Mouse (Mus musculus): ENCODE measurements around the gene Cmtm7. TPM values are rescaled to one million over a fixed set of nuclear protein-coding genes. Genes with fewer than 3 reads are reported as not detected.

Gene Cmtm7
- polyA plus RNA-seq, 1 experiment from 2014 or later = 103 TPM

DNA sequence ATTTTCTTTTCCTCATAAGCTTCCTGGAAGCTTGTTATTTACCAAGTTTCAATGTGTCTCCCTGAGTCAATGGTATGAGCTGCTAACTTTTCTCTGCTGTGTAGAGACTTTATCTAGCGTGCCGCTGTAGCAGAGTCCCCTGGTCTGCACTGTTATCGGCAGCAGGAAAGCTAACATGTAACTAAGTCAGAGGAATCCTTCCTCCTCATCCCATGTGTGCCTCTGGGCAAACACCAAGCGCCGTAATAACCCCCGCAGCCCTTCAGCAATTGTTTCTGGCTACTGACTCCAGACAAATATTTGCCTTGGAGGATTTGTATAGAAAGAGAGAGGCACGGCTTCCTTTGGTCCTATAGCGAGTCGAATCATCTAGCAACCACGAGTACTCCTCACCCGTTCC lies 29.2 kb upstream of the Cmtm7 start:
- Histone ChIP-seq H3K27me3 (replicated peaks) (no peaks in the 10 kb centered on the region), H3K9me3 (no peaks in the 10 kb centered on the region), H3K27ac (no peak overlapping the region), H3K9ac (no peak overlapping the region), H3K4me2 (no peak overlapping the region), H3K4me3 (replicated peaks) (no peak overlapping the region), H3K4me1 (0 out of 2 replicates have a peak, but pooled peaks cover 17% of the 10 kb centered on the region), H3K36me3 (no peaks in the 10 kb centered on the region)
- 58% methylated on average over 11 of the region's 11 CpGs for WGBS
- no peak for ATAC-seq (ENCODE audit: insufficient read depth, low FRiP score, low read depth)

DNA sequence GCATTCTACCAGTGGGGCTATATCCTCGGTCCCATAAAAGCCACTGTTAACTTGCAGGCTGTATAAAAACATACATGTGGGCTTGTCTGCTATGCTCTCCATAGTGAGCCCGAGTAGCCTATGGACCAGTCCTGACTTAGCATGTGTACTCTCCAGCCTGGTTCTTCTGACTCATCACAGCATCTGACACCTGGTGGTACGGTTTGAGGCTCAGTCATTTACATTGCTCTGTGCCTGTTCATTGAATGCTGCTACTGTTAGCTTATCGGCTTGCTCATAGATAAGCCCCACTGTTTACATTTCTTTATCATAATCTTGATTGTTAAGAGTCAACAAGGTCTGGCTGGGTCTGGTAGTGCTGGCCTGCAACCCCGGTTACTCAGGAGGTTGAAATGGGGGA lies 27.0 kb upstream of the Cmtm7 start:
- no peaks in the 10 kb centered on the region for H3K9me3 ChIP-seq
- no peak overlapping the region for H3K4me3 ChIP-seq (replicated peaks)
- H3K27me3 ChIP-seq (replicated peaks) = no peaks in the 10 kb centered on the region
- H3K27ac ChIP-seq = no peak overlapping the region
- H3K4me2 ChIP-seq = no peak overlapping the region
- ATAC-seq (ENCODE audit: insufficient read depth, low FRiP score, low read depth) = peak; percentile 82
- peaks cover 24% of the 10 kb centered on the region; the same call in 1 of the 2 replicates for H3K4me1 ChIP-seq
- H3K36me3 ChIP-seq = no peaks in the 10 kb centered on the region
- no peak overlapping the region for H3K9ac ChIP-seq
- WGBS = 38% methylated on average over 5 of the region's 5 CpGs

DNA sequence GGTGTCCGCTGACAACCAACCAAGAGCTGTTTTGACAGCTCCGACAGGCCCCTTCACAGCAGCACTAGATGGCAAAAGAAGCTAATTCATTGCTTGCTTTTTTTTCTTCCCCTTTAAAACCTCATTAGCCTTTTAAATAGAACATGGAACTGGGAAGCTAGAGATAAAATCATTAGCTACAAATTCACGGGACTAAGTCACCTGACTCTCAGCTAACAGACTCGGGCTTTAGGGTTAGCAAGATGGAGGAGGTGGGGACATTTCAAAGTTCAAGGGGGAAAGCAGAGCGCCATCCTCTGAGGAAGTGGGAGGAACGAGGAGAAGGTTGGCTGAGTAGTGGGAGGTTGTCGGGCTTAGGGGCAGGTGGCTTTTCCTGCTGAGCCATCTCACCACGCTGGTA lies 25.6 kb upstream of the Cmtm7 start:
- ATAC-seq (ENCODE audit: insufficient read depth, low FRiP score, low read depth) = no peak
- Histone ChIP-seq H3K27ac (no peak overlapping the region), H3K27me3 (replicated peaks) (no peaks in the 10 kb centered on the region), H3K4me2 (no peak overlapping the region), H3K4me1 (peaks cover 24% of the 10 kb centered on the region; the same call in 1 of the 2 replicates), H3K36me3 (no peaks in the 10 kb centered on the region), H3K9me3 (no peaks in the 10 kb centered on the region), H3K4me3 (replicated peaks) (no peak overlapping the region), H3K9ac (no peak overlapping the region)
- 56% methylated on average over 8 of the region's 8 CpGs for WGBS

GRCm38 (mm10) chr9:114805151-114805671 lies 23.6 kb upstream of the Cmtm7 start:
- Histone ChIP-seq H3K4me1 (peaks cover 20% of the 10 kb centered on the region; the same call in 1 of the 2 replicates), H3K4me2 (peak overlapping the region; percentile 9; the same call in 1 of the 2 replicates), H3K9me3 (no peaks in the 10 kb centered on the region), H3K27ac (peak overlapping the region; percentile 49; the same call in 1 of the 2 replicates), H3K4me3 (replicated peaks) (no peak overlapping the region), H3K27me3 (replicated peaks) (no peaks in the 10 kb centered on the region), H3K9ac (no peak overlapping the region), H3K36me3 (no peaks in the 10 kb centered on the region)
- ATAC-seq (ENCODE audit: insufficient read depth, low FRiP score, low read depth) = peak; percentile 81
- WGBS = 36% methylated on average over 19 of the region's 19 CpGs

DNA sequence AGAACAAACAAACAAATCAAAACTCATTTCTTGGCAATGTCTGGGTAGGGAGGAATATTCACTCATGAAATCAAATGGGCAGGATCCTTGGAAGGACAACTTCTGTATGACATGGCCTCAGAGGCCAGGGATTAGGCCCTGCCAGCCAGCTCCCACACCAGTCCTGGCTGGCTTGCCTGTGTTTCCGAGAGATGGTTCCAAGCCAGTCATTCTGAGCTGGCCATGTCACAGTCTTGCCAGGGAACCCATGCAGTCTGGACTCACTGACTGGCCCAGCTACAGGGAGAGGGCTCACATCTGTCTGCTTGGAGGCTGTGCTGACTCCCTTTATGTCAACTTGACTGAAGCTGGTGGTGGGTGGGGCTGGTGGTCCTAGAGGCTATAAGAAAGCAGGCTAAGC lies 20.5 kb upstream of the Cmtm7 start:
- Histone ChIP-seq H3K4me2 (no peak overlapping the region), H3K27ac (no peak overlapping the region), H3K9me3 (no peaks in the 10 kb centered on the region), H3K27me3 (replicated peaks) (no peaks in the 10 kb centered on the region), H3K9ac (no peak overlapping the region), H3K4me3 (replicated peaks) (no peak overlapping the region), H3K4me1 (peaks cover 14% of the 10 kb centered on the region; the same call in 1 of the 2 replicates), H3K36me3 (no peaks in the 10 kb centered on the region)
- 81% methylated on average over 1 of the region's 1 CpGs for WGBS
- ATAC-seq (ENCODE audit: insufficient read depth, low FRiP score, low read depth) = no peak

DNA sequence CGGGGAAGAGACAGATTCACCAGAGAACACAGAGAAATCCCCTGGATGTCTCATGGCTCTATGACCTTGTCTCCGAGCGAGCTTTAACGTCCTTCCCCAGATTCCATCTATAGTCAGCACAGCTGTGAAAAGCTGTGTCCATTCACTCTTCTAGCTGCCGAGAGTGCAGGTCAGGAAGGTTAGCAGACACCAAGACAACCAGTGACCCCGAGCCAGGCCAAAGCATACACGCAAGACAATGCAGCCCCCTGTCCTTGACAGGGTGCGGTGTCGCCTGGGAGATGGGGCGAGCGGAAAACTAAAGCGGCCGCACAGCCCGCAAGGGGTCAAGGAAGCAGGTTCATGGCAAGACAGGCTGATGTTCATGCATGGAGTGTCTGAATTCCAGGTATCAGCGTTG lies 19.6 kb upstream of the Cmtm7 start:
- H3K9me3 ChIP-seq = no peaks in the 10 kb centered on the region
- ATAC-seq (ENCODE audit: insufficient read depth, low FRiP score, low read depth) = no peak
- no peak overlapping the region for H3K27ac ChIP-seq
- H3K9ac ChIP-seq = no peak overlapping the region
- 44% methylated on average over 15 of the region's 15 CpGs for WGBS
- no peaks in the 10 kb centered on the region for H3K27me3 ChIP-seq (replicated peaks)
- no peak overlapping the region for H3K4me3 ChIP-seq (replicated peaks)
- peaks cover 14% of the 10 kb centered on the region; the same call in 1 of the 2 replicates for H3K4me1 ChIP-seq
- H3K36me3 ChIP-seq = no peaks in the 10 kb centered on the region
- no peak overlapping the region for H3K4me2 ChIP-seq

- Histone ChIP-seq H3K9me3 (no peaks in the 10 kb centered on the region), H3K9ac (no peak overlapping the region), H3K4me3 (replicated peaks) (no peak overlapping the region), H3K27ac (no peak overlapping the region), H3K4me2 (no peak overlapping the region), H3K27me3 (replicated peaks) (no peaks in the 10 kb centered on the region), H3K4me1 (peaks cover 9% of the 10 kb centered on the region; the same call in 1 of the 2 replicates), H3K36me3 (no peaks in the 10 kb centered on the region)
- 43% methylated on average over 10 of the region's 10 CpGs for WGBS
- ATAC-seq (ENCODE audit: insufficient read depth, low FRiP score, low read depth) = no peak
These were observed 17.9 kb upstream of the Cmtm7 start for GRCm38 (mm10) chr9:114799498-114800107.

DNA sequence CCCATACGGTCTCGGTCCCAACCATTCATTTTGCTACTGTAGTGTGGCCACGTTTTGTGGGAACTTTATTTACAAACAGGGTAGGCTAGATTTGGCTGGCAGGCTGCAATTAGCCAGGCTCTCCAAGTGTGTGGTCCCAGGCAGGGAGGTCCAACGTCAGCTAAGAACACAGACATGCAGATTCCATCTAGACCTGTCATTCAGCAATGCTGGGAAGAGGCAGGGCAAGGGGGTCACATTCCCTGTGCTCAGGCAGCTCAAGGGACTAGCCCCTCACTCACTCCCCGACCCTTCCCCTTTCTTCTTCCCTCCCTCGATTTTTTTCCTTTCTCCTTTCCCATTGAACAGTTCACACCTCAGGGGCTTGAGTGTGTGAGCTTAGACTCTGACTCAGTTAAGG lies 17.2 kb upstream of the Cmtm7 start:
- no peak for ATAC-seq (ENCODE audit: insufficient read depth, low FRiP score, low read depth)
- WGBS = 29% methylated on average over 6 of the region's 6 CpGs
- no peaks in the 10 kb centered on the region for H3K9me3 ChIP-seq
- H3K4me3 ChIP-seq (replicated peaks) = no peak overlapping the region
- no peaks in the 10 kb centered on the region for H3K36me3 ChIP-seq
- no peak overlapping the region for H3K9ac ChIP-seq
- no peaks in the 10 kb centered on the region for H3K27me3 ChIP-seq (replicated peaks)
- no peak overlapping the region for H3K4me2 ChIP-seq
- H3K27ac ChIP-seq = no peak overlapping the region
- H3K4me1 ChIP-seq = 0 out of 2 replicates have a peak, but pooled peaks cover 7% of the 10 kb centered on the region

DNA sequence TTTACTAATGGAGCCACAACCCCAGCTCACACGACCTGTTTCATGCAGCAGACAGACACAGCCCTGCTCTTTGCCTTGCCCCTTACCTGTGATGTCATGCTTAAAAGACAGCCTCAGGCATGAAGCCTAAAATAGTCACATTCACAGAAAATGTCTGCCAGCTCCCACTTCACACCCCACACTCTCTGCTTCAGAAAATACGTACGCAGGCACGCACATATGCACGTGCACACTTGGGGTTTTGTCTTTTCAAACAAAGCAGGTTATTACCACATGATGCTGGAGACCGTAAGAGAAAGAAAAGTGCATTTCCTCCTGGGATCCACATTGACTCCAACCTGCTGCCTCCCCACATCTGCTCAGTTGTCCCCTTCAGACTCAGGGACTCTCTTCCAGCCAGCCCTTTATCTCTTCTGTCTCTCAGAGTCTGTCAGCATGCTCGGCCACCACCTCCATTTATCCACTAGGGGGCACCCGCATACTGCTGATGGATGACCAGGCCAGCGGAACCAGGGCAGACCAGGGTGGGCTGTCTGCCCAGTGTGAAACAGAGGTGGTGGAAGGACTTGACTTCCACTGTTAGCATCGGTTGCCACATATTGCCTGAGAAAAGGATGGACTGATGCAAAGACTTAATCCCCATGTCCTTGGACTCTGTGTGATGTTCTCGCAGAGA lies 15.8 kb upstream of the Cmtm7 start:
- Histone ChIP-seq H3K9me3 (no peaks in the 10 kb centered on the region), H3K27me3 (replicated peaks) (no peaks in the 10 kb centered on the region), H3K4me1 (0 out of 2 replicates have a peak, but pooled peaks cover 7% of the 10 kb centered on the region), H3K4me3 (replicated peaks) (no peak overlapping the region), H3K9ac (no peak overlapping the region), H3K27ac (no peak overlapping the region), H3K4me2 (no peak overlapping the region), H3K36me3 (no peaks in the 10 kb centered on the region)
- ATAC-seq (ENCODE audit: insufficient read depth, low FRiP score, low read depth) = peak; percentile 44; the same call in 1 of the 2 replicates
- WGBS = 52% methylated on average over 11 of the region's 11 CpGs

- Histone ChIP-seq H3K9me3 (no peaks in the 10 kb centered on the region), H3K27ac (no peak overlapping the region), H3K36me3 (no peaks in the 10 kb centered on the region), H3K4me2 (no peak overlapping the region), H3K4me1 (0 out of 2 replicates have a peak, but pooled peaks cover 7% of the 10 kb centered on the region), H3K4me3 (replicated peaks) (no peak overlapping the region), H3K9ac (no peak overlapping the region), H3K27me3 (replicated peaks) (no peaks in the 10 kb centered on the region)
- 37% methylated on average over 10 of the region's 11 CpGs for WGBS
- no peak for ATAC-seq (ENCODE audit: insufficient read depth, low FRiP score, low read depth)
These were observed 14.9 kb upstream of the Cmtm7 start for GRCm38 (mm10) chr9:114796473-114797050.

DNA sequence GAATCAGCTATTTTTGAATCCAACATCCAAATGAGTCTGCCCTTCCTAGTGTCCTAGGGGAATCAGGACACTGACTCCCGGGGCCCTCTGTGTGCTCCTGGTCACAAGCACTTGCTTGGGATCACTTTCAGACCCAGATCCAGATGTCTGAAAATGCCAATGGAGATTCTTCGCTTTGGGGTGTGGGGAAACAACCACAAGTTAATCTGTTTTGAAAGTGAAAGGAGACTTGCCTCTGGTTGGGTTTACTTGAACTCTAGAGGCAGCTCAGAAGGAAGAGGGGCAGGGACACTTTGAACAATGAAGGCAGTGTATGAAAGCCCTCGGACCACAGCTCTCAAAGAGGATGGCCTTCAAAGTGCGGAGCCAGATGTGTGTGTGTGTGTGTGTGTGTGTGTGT lies 12.8 kb upstream of the Cmtm7 start:
- Histone ChIP-seq H3K27me3 (replicated peaks) (no peaks in the 10 kb centered on the region), H3K9me3 (no peaks in the 10 kb centered on the region), H3K4me1 (0 out of 2 replicates have a peak, but pooled peaks cover 7% of the 10 kb centered on the region), H3K36me3 (no peaks in the 10 kb centered on the region), H3K9ac (no peak overlapping the region), H3K4me3 (replicated peaks) (no peak overlapping the region), H3K27ac (no peak overlapping the region), H3K4me2 (no peak overlapping the region)
- WGBS = 74% methylated on average over 4 of the region's 4 CpGs
- no peak for ATAC-seq (ENCODE audit: insufficient read depth, low FRiP score, low read depth)

- Histone ChIP-seq H3K4me1 (0 out of 2 replicates have a peak, but pooled peaks cover 7% of the 10 kb centered on the region), H3K9ac (no peak overlapping the region), H3K4me2 (no peak overlapping the region), H3K36me3 (no peaks in the 10 kb centered on the region), H3K9me3 (no peaks in the 10 kb centered on the region), H3K27me3 (replicated peaks) (no peaks in the 10 kb centered on the region), H3K27ac (no peak overlapping the region), H3K4me3 (replicated peaks) (no peak overlapping the region)
- ATAC-seq (ENCODE audit: insufficient read depth, low FRiP score, low read depth) = no peak
- WGBS = 80% methylated on average over 9 of the region's 9 CpGs
These were observed 12.2 kb upstream of the Cmtm7 start for GRCm38 (mm10) chr9:114793764-114794295.
